Mouse (Mus musculus): Measurements from ENCODE around the gene Kctd14.

DNA sequence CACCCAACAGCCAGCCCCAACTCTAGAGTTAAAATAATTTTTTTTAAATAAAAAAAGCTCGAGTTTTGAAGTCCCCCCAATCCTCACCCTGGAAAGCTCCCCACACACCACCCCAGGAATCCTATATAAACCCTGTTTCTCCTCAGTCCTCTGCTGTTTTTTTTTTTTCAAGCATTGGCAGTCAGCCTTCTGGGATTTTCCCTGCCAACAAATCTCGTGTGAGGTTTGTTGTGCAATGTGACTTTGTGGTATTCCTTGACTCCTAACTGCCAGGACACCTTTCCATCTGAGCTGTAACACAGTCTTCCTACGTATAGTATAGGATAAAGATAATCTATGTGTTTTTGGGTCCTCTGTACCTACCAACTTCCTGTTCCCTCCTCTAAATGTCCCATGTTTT, 28.2 kb downstream of the Kctd14 start:
- TF ChIP-seq POLR2AphosphoS2 (IDR thresholded peaks at IDR 0.05; ENCODE audit: insufficient read length, low read depth) (no peak), POLR2A (IDR thresholded peaks at IDR 0.05; ENCODE audit: insufficient read length, low read depth) (no peak), TCF12 (IDR thresholded peaks at IDR 0.05; ENCODE audit: insufficient read depth, poor library complexity, severe bottlenecking) (no peak), MAX (IDR thresholded peaks at IDR 0.05; ENCODE audit: low read depth) (no peak), TCF3 (IDR thresholded peaks at IDR 0.05; ENCODE audit: insufficient read length, low read depth) (no peak), E2F4 (IDR thresholded peaks at IDR 0.05; ENCODE audit: insufficient read depth) (no peak), REST (IDR thresholded peaks at IDR 0.05; ENCODE audit: insufficient read depth, insufficient read length) (no peak), USF1 (IDR thresholded peaks at IDR 0.05; ENCODE audit: low read depth) (no peak), MYOD1 (IDR thresholded peaks at IDR 0.05; ENCODE audit: control insufficient read depth in 1 of 3, insufficient read length in 2 of 3, low read depth in 2 of 3) (no peak)

All from myocyte (in vitro differentiated cells).